Mouse (Mus musculus) stomach, postnatal 0 days (tissue): Measurements from ENCODE around the gene Alg10b. TPM values are rescaled to one million over a fixed set of nuclear protein-coding genes. Genes with fewer than 3 reads are reported as not detected.
"Not testable (repeated sequence)": the region's sequence is repeated elsewhere in the genome, so short reads cannot be mapped to it uniquely, and the experiment has no call there.

Experiments
- ATAC-seq: fragments of 200-750 bp; cut with Nextera tagmentation; 2 replicates; pipeline ENCODE4 v1.8.0; 2017; ENCODE audit not compliant: low FRiP score, low TSS enrichment
- DNase-seq: peaks from one replicate; pipeline ENCODE4 v3.0.0-alpha.2; 2016; ENCODE audit warnings: low spot score
- H3K27ac ChIP-seq: fragments of 300-500 bp; sonication (generic); replicated peaks from 2 replicates; pipeline ENCODE4 v1.5.1; 2014; ENCODE audit warnings: mild to moderate bottlenecking, control low read depth
- H3K27me3 ChIP-seq: fragments of 300-500 bp; sonication (generic); 2 replicates; pipeline ENCODE4 v1.6.1; 2014; ENCODE audit warnings: low read length; ENCODE audit not compliant: control insufficient read depth, insufficient read depth
- H3K36me3 ChIP-seq: fragments of 300-500 bp; sonication (generic); 2 replicates; pipeline ENCODE4 v1.6.1; 2014; ENCODE audit warnings: low read length, mixed read lengths; ENCODE audit not compliant: control insufficient read depth, insufficient read depth
- H3K4me1 ChIP-seq: fragments of 300-500 bp; sonication (generic); replicated peaks from 2 replicates; pipeline ENCODE4 v1.6.1; 2014; ENCODE audit warnings: antibody characterized with exemption; ENCODE audit not compliant: control insufficient read depth, insufficient read depth
- H3K4me2 ChIP-seq: fragments of 300-500 bp; sonication (generic); replicated peaks from 2 replicates; pipeline ENCODE4 v1.6.1; 2014; ENCODE audit warnings: low read depth, mild to moderate bottlenecking, control low read depth, moderate library complexity
- H3K4me3 ChIP-seq: fragments of 300-500 bp; sonication (generic); 2 replicates; pipeline ENCODE4 v1.5.1; 2014; ENCODE audit warnings: low read depth, low read length, control low read depth
- H3K9ac ChIP-seq: fragments of 300-500 bp; sonication (generic); 2 replicates; pipeline ENCODE4 v1.6.1; 2014; ENCODE audit warnings: mild to moderate bottlenecking, low read length, control low read depth, mixed read lengths
- H3K9me3 ChIP-seq: fragments of 300-500 bp; sonication (generic); 2 replicates; pipeline ENCODE4 v1.6.1; 2016; ENCODE audit warnings: low read length; ENCODE audit not compliant: control insufficient read depth
- CTCF ChIP-seq: IDR thresholded peaks from 2 replicates; pipeline ENCODE4 v1.5.1; 2016; ENCODE audit warnings: antibody characterized with exemption, low read depth, mild to moderate bottlenecking, moderate library complexity
- EP300 ChIP-seq: optimal IDR thresholded peaks from 2 replicates; pipeline ENCODE3; 2016; ENCODE audit warnings: antibody characterized with exemption
- WGBS: fragments of 180-500 bp; shearing (Covaris S2); extraction: QIAGEN DNeasy Blood & Tissue Kit; methylation state at CpG from one replicate; pipeline ENCODE4 v1.1.7; 2014; 5-methylcytosine and 5-hydroxymethylcytosine counted together
- polyA plus RNA-seq: library from polyadenylated mRNA; unstranded; fragments of >200 nt; fragmentation: Nextera tagmentation; extraction: Ambion mirVana; gene quantifications from 2 replicates; pipeline ENCODE4 v1.2.1, GENCODE M21; 2015

Alg10b gene
- 11.3 TPM in 2 replicates for polyA plus RNA-seq

- TF ChIP-seq EP300 = no peak
- peak; percentile 40 for TF ChIP-seq CTCF
- Histone ChIP-seq H3K4me1 (no peaks in the 10 kb centered on the region), H3K4me2 (peak within 1 kb of the TSS; percentile 83), H3K27ac (peak within 1 kb of the TSS; percentile 93), H3K4me3 (peak within 1 kb of the TSS; percentile 80), H3K9me3 (no peaks in the 10 kb centered on the region), H3K36me3 (peaks cover 4% of the 10 kb centered on the region; the same call in 1 of the 2 replicates), H3K9ac (peak within 1 kb of the TSS; percentile 98), H3K27me3 (no peaks in the 10 kb centered on the region)
- 0% methylated on average over 47 of the region's 59 CpGs for WGBS
- DNase-seq = peak; percentile 93
- peak; percentile 99 for ATAC-seq
These were observed at the start of gene Alg10b for GRCm38 (mm10) chr15:90223969-90224750. Gene Alg10b, plus strand, starts transcription at chr15:90224311.

DNA sequence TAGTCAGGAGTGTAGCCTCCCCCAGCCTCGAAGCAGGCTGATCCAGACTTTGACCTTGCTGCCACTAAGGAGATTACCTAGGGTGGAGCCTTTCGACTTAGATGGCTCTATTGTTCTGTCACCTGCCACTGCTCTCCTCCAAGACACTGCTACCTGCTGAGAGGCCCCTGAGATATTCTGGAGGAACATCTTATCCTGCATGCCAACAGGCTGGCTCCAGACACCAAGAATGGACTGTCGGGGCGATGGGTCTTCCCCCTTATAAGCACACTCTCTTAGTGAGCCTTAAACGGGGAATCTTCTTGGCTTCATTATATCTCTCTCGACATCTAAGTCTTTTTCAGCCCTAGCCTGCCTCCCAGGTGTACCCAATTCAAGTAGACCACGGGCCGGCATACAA is 41.0 kb upstream of the Alg10b start:
- H3K4me1 ChIP-seq, ATAC-seq, H3K9me3 ChIP-seq, DNase-seq, H3K27me3 ChIP-seq, H3K4me3 ChIP-seq, H3K9ac ChIP-seq, H3K27ac ChIP-seq, H3K4me2 ChIP-seq, H3K36me3 ChIP-seq: not testable (repeated sequence)
- 67% methylated on average over 8 of the region's 8 CpGs for WGBS

GRCm38 (mm10) chr15:90183511-90183910 is 40.6 kb upstream of the Alg10b start:
- ATAC-seq (no peak), DNase-seq (no peak)
- Histone ChIP-seq H3K27me3 (no peaks in the 10 kb centered on the region), H3K27ac (no peak overlapping the region), H3K4me2 (no peak overlapping the region), H3K4me3 (no peak overlapping the region), H3K9ac (no peak overlapping the region), H3K36me3 (no peaks in the 10 kb centered on the region), H3K9me3 (no peaks in the 10 kb centered on the region), H3K4me1 (no peaks in the 10 kb centered on the region)
- 83% methylated on average over 6 of the region's 6 CpGs for WGBS
- no peak for TF ChIP-seq EP300
- no peak for TF ChIP-seq CTCF

DNA sequence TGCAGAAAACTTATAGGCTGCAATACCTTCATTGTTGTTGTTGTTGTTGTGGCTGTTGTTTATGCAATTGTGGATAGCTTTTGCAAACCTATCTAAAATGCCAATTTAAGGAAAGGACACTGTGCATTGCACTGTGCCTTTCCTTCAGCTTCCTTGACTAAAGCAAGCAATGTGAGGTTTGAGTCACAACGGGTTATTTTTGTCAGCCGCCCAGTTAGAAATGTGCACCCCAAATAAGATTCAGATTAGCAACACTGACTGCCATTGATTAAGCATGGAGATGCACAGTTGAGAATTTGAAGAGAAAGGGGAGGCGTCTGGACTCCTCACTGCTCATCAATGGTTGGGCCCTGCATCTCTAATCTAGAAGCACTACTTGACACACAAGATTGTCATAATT is 39.4 kb upstream of the Alg10b start:
- H3K27ac ChIP-seq = no peak overlapping the region
- no peaks in the 10 kb centered on the region for H3K4me1 ChIP-seq
- TF ChIP-seq EP300 (no peak), CTCF (no peak)
- DNase-seq (no peak), ATAC-seq (no peak)
- H3K9me3 ChIP-seq = no peaks in the 10 kb centered on the region
- no peak overlapping the region for H3K9ac ChIP-seq
- H3K4me3 ChIP-seq = no peak overlapping the region
- 90% methylated on average over 3 of the region's 3 CpGs for WGBS
- H3K36me3 ChIP-seq = no peaks in the 10 kb centered on the region
- H3K4me2 ChIP-seq = no peak overlapping the region
- H3K27me3 ChIP-seq = no peaks in the 10 kb centered on the region

DNA sequence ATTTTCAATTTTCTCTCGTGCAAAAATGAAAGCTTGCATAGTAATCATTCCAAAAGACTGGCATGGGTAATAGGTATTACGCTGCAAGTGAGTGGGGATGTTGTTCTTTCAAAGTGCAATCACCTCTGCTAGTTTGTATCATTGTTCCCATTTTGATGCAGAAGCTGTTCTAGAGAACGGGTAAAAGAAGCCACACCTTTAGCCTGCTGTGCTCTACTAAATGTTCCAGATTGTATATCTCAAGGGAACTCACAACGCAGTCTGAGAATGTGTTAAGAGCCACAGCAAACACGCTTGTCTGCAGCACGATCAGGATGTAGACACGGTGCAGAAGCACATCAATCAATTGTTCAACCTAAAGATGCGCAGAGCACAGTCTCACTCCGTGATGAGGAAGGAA is 34.6 kb upstream of the Alg10b start:
- Histone ChIP-seq H3K9me3 (no peaks in the 10 kb centered on the region), H3K9ac (no peak overlapping the region), H3K36me3 (no peaks in the 10 kb centered on the region), H3K27me3 (no peaks in the 10 kb centered on the region), H3K4me3 (no peak overlapping the region), H3K27ac (no peak overlapping the region), H3K4me2 (no peak overlapping the region), H3K4me1 (no peaks in the 10 kb centered on the region)
- no peak for TF ChIP-seq CTCF
- no peak for TF ChIP-seq EP300
- WGBS = 67% methylated on average over 9 of the region's 9 CpGs
- no peak for DNase-seq
- ATAC-seq = no peak

DNA sequence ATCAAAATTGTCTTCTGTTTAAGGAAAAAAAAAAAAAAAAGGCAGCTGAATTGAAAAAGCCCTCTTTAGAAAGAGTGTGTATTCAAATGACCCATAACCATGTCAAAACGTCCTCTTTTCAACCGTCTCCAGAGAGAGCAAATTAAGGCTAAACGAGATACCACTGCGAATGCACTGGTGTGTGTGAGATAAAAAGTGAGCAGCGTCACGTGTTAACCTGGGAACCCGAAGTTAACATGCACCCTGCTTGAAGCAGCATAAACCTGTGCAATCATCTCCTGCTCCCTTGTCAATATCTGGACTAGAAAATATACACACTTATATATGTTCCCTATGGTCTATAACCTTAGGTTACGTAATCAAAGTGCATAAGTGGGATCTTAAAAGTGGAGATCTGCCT is 10.2 kb upstream of the Alg10b start:
- ATAC-seq (no peak), DNase-seq (no peak)
- Histone ChIP-seq H3K27me3 (no peaks in the 10 kb centered on the region), H3K9me3 (no peaks in the 10 kb centered on the region), H3K4me1 (no peaks in the 10 kb centered on the region), H3K9ac (no peak overlapping the region), H3K36me3 (no peaks in the 10 kb centered on the region), H3K27ac (no peak overlapping the region), H3K4me2 (no peak overlapping the region), H3K4me3 (no peak overlapping the region)
- TF ChIP-seq CTCF (no peak), EP300 (no peak)
- 77% methylated on average over 8 of the region's 8 CpGs for WGBS
